Mouse (Mus musculus): ENCODE data around the gene Usp54. TPM values are rescaled to one million over a fixed set of nuclear protein-coding genes. Genes with fewer than 3 reads are reported as not detected.

Gene Usp54
- polyA plus RNA-seq, 1 experiment: 1.9 TPM

DNA sequence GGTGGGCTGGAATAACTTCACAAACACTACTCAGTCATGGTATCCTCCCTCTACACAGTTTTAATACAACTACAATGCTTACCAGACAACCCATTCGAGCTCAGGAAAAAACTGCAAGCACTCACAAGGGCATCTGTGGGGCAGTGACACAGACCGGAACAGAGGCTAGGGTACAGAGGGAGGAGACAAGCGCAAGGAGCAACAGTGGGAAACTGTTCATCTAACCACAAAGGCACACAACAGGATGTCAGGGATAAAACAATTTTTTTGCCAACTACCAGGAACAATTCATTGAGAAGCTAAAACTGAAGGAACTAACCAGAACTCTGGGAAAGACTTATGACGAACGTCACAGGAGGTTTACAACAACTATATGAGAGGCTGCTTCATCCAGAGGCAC, 22.7 kb downstream of the Usp54 start:
- Histone ChIP-seq H3K27me3 (ENCODE audit: control insufficient read depth, insufficient read depth, low read length) (no peaks in the 10 kb centered on the region), H3K4me3 (ENCODE audit: extremely low read depth, insufficient read depth, insufficient read length) (no peak overlapping the region), H3K4me1 (ENCODE audit: control insufficient read depth, insufficient read depth, insufficient read length) (peaks cover 4% of the 10 kb centered on the region; the same call in 1 of the 2 replicates), H3K27ac (ENCODE audit: insufficient read depth, low read length) (no peak overlapping the region), H3K36me3 (ENCODE audit: control insufficient read depth, insufficient read depth, low read length) (no peaks in the 10 kb centered on the region)
- TF ChIP-seq CTCF (IDR thresholded peaks at IDR 0.05; ENCODE audit: extremely low read depth, insufficient read depth, insufficient read length, insufficient replicate concordance) (no peak), POLR2A (IDR thresholded peaks at IDR 0.05; ENCODE audit: low read depth, low read length) (no peak)
- WGBS: 13% methylated on average over 5 of the region's 5 CpGs
- no peak for DNase-seq (ENCODE audit: low read depth in 1 of 2, low spot score in 2 of 2)

GRCm38 (mm10) chr14:20616421-20616820, 24.4 kb downstream of the Usp54 start:
- TF ChIP-seq POLR2A (IDR thresholded peaks at IDR 0.05; ENCODE audit: low read depth, low read length) (no peak), CTCF (IDR thresholded peaks at IDR 0.05; ENCODE audit: extremely low read depth, insufficient read depth, insufficient read length, insufficient replicate concordance) (no peak)
- no peak overlapping the region for H3K4me3 ChIP-seq (ENCODE audit: extremely low read depth, insufficient read depth, insufficient read length)
- no peaks in the 10 kb centered on the region for H3K36me3 ChIP-seq (ENCODE audit: control insufficient read depth, insufficient read depth, low read length)
- WGBS: 56% methylated on average over 2 of the region's 2 CpGs
- H3K4me1 ChIP-seq (ENCODE audit: control insufficient read depth, insufficient read depth, insufficient read length): peaks cover 4% of the 10 kb centered on the region; the same call in 1 of the 2 replicates
- DNase-seq (ENCODE audit: low read depth in 1 of 2, low spot score in 2 of 2): no peak
- no peak overlapping the region for H3K27ac ChIP-seq (ENCODE audit: insufficient read depth, low read length)
- no peaks in the 10 kb centered on the region for H3K27me3 ChIP-seq (ENCODE audit: control insufficient read depth, insufficient read depth, low read length)

- Histone ChIP-seq H3K27ac (ENCODE audit: insufficient read depth, low read length) (no peak overlapping the region), H3K36me3 (ENCODE audit: control insufficient read depth, insufficient read depth, low read length) (no peaks in the 10 kb centered on the region), H3K27me3 (ENCODE audit: control insufficient read depth, insufficient read depth, low read length) (no peaks in the 10 kb centered on the region), H3K4me3 (ENCODE audit: extremely low read depth, insufficient read depth, insufficient read length) (no peak overlapping the region), H3K4me1 (ENCODE audit: control insufficient read depth, insufficient read depth, insufficient read length) (peaks cover 4% of the 10 kb centered on the region; the same call in 1 of the 2 replicates)
- 97% methylated on average over 2 of the region's 2 CpGs for WGBS
- TF ChIP-seq CTCF (IDR thresholded peaks at IDR 0.05; ENCODE audit: extremely low read depth, insufficient read depth, insufficient read length, insufficient replicate concordance) (no peak), POLR2A (IDR thresholded peaks at IDR 0.05; ENCODE audit: low read depth, low read length) (no peak)
- DNase-seq (ENCODE audit: low read depth in 1 of 2, low spot score in 2 of 2): no peak
Measured at GRCm38 (mm10) chr14:20615075-20615474, 25.8 kb downstream of the Usp54 start.

DNA sequence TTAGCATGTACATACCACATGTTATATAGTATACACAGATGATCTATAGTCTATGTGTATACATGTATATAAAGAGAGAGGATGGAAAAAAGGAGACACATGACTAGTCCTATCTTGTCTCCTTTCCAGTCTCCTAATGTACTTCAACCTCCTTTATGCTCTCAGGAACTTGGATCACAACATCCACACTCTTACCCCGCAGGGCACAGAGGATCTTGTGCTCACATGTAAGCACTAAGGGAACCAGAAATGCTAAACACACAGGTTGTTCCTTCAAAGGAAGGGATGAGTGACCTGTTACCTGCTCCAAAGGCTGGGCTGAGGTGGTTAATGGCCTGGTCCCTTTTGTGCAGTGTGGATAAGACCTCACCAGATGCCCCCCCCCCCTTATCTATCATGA, 28.0 kb downstream of the Usp54 start:
- 94% methylated on average over 1 of the region's 1 CpGs for WGBS
- H3K36me3 ChIP-seq (ENCODE audit: control insufficient read depth, insufficient read depth, low read length): no peaks in the 10 kb centered on the region
- H3K4me1 ChIP-seq (ENCODE audit: control insufficient read depth, insufficient read depth, insufficient read length): no peaks in the 10 kb centered on the region
- no peak for DNase-seq (ENCODE audit: low read depth in 1 of 2, low spot score in 2 of 2)
- H3K4me3 ChIP-seq (ENCODE audit: extremely low read depth, insufficient read depth, insufficient read length): no peak overlapping the region
- TF ChIP-seq POLR2A (IDR thresholded peaks at IDR 0.05; ENCODE audit: low read depth, low read length) (no peak), CTCF (IDR thresholded peaks at IDR 0.05; ENCODE audit: extremely low read depth, insufficient read depth, insufficient read length, insufficient replicate concordance) (no peak)
- no peak overlapping the region for H3K27ac ChIP-seq (ENCODE audit: insufficient read depth, low read length)
- H3K27me3 ChIP-seq (ENCODE audit: control insufficient read depth, insufficient read depth, low read length): no peaks in the 10 kb centered on the region

DNA sequence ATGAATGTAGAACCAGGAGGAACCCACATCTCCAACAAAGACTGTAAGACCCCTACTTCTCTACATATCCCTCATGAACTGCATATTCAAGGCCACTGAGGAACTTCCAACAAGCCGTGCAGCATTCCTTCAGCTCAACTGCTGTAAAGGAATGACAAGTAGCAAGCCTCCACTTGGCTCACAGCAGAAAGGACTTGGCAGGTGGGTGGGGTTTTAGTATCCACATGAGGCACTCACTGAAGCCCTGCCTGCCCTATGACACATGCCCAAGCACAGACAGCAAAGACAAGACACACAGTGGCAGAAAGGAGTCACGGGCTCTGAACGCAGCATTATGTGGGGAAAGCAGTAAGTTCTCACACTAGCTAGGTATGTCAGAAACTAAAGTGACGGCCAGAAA, 30.7 kb downstream of the Usp54 start:
- TF ChIP-seq POLR2A (IDR thresholded peaks at IDR 0.05; ENCODE audit: low read depth, low read length): no peak
- TF ChIP-seq CTCF (IDR thresholded peaks at IDR 0.05; ENCODE audit: extremely low read depth, insufficient read depth, insufficient read length, insufficient replicate concordance): no peak
- 94% methylated on average over 4 of the region's 4 CpGs for WGBS
- DNase-seq (ENCODE audit: low read depth in 1 of 2, low spot score in 2 of 2): no peak

GRCm38 (mm10) chr14:20609519-20609918, 31.3 kb downstream of the Usp54 start:
- Histone ChIP-seq H3K4me3 (ENCODE audit: extremely low read depth, insufficient read depth, insufficient read length) (no peak overlapping the region), H3K36me3 (ENCODE audit: control insufficient read depth, insufficient read depth, low read length) (no peaks in the 10 kb centered on the region), H3K27me3 (ENCODE audit: control insufficient read depth, insufficient read depth, low read length) (no peaks in the 10 kb centered on the region), H3K4me1 (ENCODE audit: control insufficient read depth, insufficient read depth, insufficient read length) (no peaks in the 10 kb centered on the region), H3K27ac (ENCODE audit: insufficient read depth, low read length) (no peak overlapping the region)
- WGBS: 81% methylated on average over 3 of the region's 3 CpGs
- no peak for DNase-seq (ENCODE audit: low read depth in 1 of 2, low spot score in 2 of 2)
- TF ChIP-seq POLR2A (IDR thresholded peaks at IDR 0.05; ENCODE audit: low read depth, low read length) (no peak), CTCF (IDR thresholded peaks at IDR 0.05; ENCODE audit: extremely low read depth, insufficient read depth, insufficient read length, insufficient replicate concordance) (no peak)

More for the DNA sequence above, 30.7 kb downstream of the Usp54 start:
- no peaks in the 10 kb centered on the region for H3K27me3 ChIP-seq (ENCODE audit: control insufficient read depth, insufficient read depth, low read length)
- H3K27ac ChIP-seq (ENCODE audit: insufficient read depth, low read length): no peak overlapping the region
- no peaks in the 10 kb centered on the region for H3K4me1 ChIP-seq (ENCODE audit: control insufficient read depth, insufficient read depth, insufficient read length)
- no peaks in the 10 kb centered on the region for H3K36me3 ChIP-seq (ENCODE audit: control insufficient read depth, insufficient read depth, low read length)
- no peak overlapping the region for H3K4me3 ChIP-seq (ENCODE audit: extremely low read depth, insufficient read depth, insufficient read length)

GRCm38 (mm10) chr14:20607396-20608126, 33.3 kb downstream of the Usp54 start:
- 53% methylated on average over 9 of the region's 9 CpGs for WGBS
- no peaks in the 10 kb centered on the region for H3K4me1 ChIP-seq (ENCODE audit: control insufficient read depth, insufficient read depth, insufficient read length)
- no peaks in the 10 kb centered on the region for H3K36me3 ChIP-seq (ENCODE audit: control insufficient read depth, insufficient read depth, low read length)
- no peaks in the 10 kb centered on the region for H3K27me3 ChIP-seq (ENCODE audit: control insufficient read depth, insufficient read depth, low read length)
- DNase-seq (ENCODE audit: low read depth in 1 of 2, low spot score in 2 of 2): no peak
- no peak overlapping the region for H3K4me3 ChIP-seq (ENCODE audit: extremely low read depth, insufficient read depth, insufficient read length)
- TF ChIP-seq POLR2A (IDR thresholded peaks at IDR 0.05; ENCODE audit: low read depth, low read length): no peak
- TF ChIP-seq CTCF (IDR thresholded peaks at IDR 0.05; ENCODE audit: extremely low read depth, insufficient read depth, insufficient read length, insufficient replicate concordance): no peak
- H3K27ac ChIP-seq (ENCODE audit: insufficient read depth, low read length): no peak overlapping the region

All from spleen, adult 2 months (tissue).